In genomic region chrX:12917105-12917504, GRCm38 (mm10) we compare ENCODE assay signal across 8 mouse cellular contexts.
DNase-seq lines count a peak whose midpoint lies in the region; ATAC-seq and TF ChIP-seq lines count a peak whose summit lies in the region.

No protein-coding gene starts in this region.

- H3K4me2 ChIP-seq in embryonic facial prominence, embryonic 12.5 days (replicated peaks), result peak overlapping the region; percentile 34
- H3K4me2 ChIP-seq in limb, embryonic 12.5 days, result peak overlapping the region; percentile 41
- H3K4me2 ChIP-seq in midbrain, postnatal 0 days (ENCODE audit: low read depth, low read length, poor library complexity, severe bottlenecking), result peak overlapping the region; percentile 15; the same call in 1 of the 2 replicates

- no peak overlapping the region for H3K4me3 ChIP-seq in embryonic facial prominence, embryonic 12.5 days
- H3K4me3 ChIP-seq in hindbrain, embryonic 10.5 days, result peak overlapping the region; percentile 32
- peak overlapping the region; percentile 11; the same call in 1 of the 2 replicates for H3K4me3 ChIP-seq in limb, embryonic 12.5 days (replicated peaks)
- no peak overlapping the region for H3K4me3 ChIP-seq in midbrain, postnatal 0 days (ENCODE audit: low read depth, low read length)
- H3K4me3 ChIP-seq in left cerebral cortex, adult 2 months, result no peak overlapping the region; the same call in 1 of the 2 replicates

- no peaks in the 10 kb centered on the region for H3K36me3 ChIP-seq in embryonic facial prominence, embryonic 12.5 days
- no peaks in the 10 kb centered on the region for H3K36me3 ChIP-seq in hindbrain, embryonic 10.5 days
- no peaks in the 10 kb centered on the region for H3K36me3 ChIP-seq in limb, embryonic 12.5 days
- no peaks in the 10 kb centered on the region for H3K36me3 ChIP-seq in midbrain, postnatal 0 days (ENCODE audit: insufficient read depth, low read length)

- intact Hi-C loops in left cerebral cortex, adult 2 months (cut with DNase I), result no loop called here

- 24% methylated on average over 13 of the region's 13 CpGs for WGBS in embryonic facial prominence, embryonic 12.5 days
- 29% methylated on average over 13 of the region's 13 CpGs for WGBS in hindbrain, embryonic 10.5 days
- WGBS in limb, embryonic 12.5 days, result 24% methylated on average over 13 of the region's 13 CpGs
- 29% methylated on average over 13 of the region's 13 CpGs for WGBS in midbrain, postnatal 0 days

- no peak overlapping the region for H3K27ac ChIP-seq in embryonic facial prominence, embryonic 12.5 days
- H3K27ac ChIP-seq in hindbrain, embryonic 10.5 days, result no peak overlapping the region
- no peak overlapping the region for H3K27ac ChIP-seq in limb, embryonic 12.5 days
- no peak overlapping the region for H3K27ac ChIP-seq in midbrain, postnatal 0 days (ENCODE audit: low read depth, low read length)
- H3K27ac ChIP-seq in left cerebral cortex, adult 2 months, result no peak overlapping the region

- peak; percentile 10 to 11 for DNase-seq in cerebellum, adult 18-20 months
- DNase-seq in cerebellum, adult 11 months, result no peak
- DNase-seq in hindbrain, embryonic 10.5 days (ENCODE audit: low spot score), result peak; percentile 18
- peak; percentile 21 for DNase-seq in midbrain, postnatal 0 days (ENCODE audit: low spot score)
- DNase-seq in left cerebral cortex, adult 2 months (ENCODE audit: extremely low spot score in 1 of 2, low spot score in 2 of 2), result no peak

- no peak overlapping the region for H3K9ac ChIP-seq in embryonic facial prominence, embryonic 12.5 days
- no peak overlapping the region for H3K9ac ChIP-seq in limb, embryonic 12.5 days (replicated peaks)
- H3K9ac ChIP-seq in midbrain, postnatal 0 days (replicated peaks; ENCODE audit: low read length, poor library complexity, severe bottlenecking), result no peak overlapping the region

- 0 out of 2 replicates have a peak, but pooled peaks cover 7% of the 10 kb centered on the region for H3K27me3 ChIP-seq in embryonic facial prominence, embryonic 12.5 days
- H3K27me3 ChIP-seq in hindbrain, embryonic 10.5 days (ENCODE audit: insufficient read depth, poor library complexity, severe bottlenecking), result peaks cover 14% of the 10 kb centered on the region; the same call in 1 of the 2 replicates
- H3K27me3 ChIP-seq in limb, embryonic 12.5 days, result peaks cover 13% of the 10 kb centered on the region
- no peaks in the 10 kb centered on the region for H3K27me3 ChIP-seq in midbrain, postnatal 0 days (ENCODE audit: insufficient read depth, low read length)

- 0 out of 2 replicates have a peak, but pooled peaks have one; percentile 52 for ATAC-seq in embryonic facial prominence, embryonic 12.5 days (ENCODE audit: insufficient number of reproducible peaks, insufficient read depth, low FRiP score, low TSS enrichment)
- no peak for ATAC-seq in limb, embryonic 12.5 days (ENCODE audit: insufficient number of reproducible peaks, insufficient read depth, low FRiP score, low TSS enrichment, low read depth)
- ATAC-seq in midbrain, postnatal 0 days (ENCODE audit: low FRiP score), result peak; percentile 49; the same call in 1 of the 2 replicates
- ATAC-seq in inflammation-experienced regulatory T-cells, adult 6 months, result no peak

- H3K9me3 ChIP-seq in embryonic facial prominence, embryonic 12.5 days, result no peaks in the 10 kb centered on the region
- H3K9me3 ChIP-seq in hindbrain, embryonic 10.5 days, result no peaks in the 10 kb centered on the region
- H3K9me3 ChIP-seq in limb, embryonic 12.5 days, result no peaks in the 10 kb centered on the region
- no peaks in the 10 kb centered on the region for H3K9me3 ChIP-seq in midbrain, postnatal 0 days (ENCODE audit: low read length)

- no peaks in the 10 kb centered on the region for H3K4me1 ChIP-seq in embryonic facial prominence, embryonic 12.5 days
- peaks cover 7% of the 10 kb centered on the region; the same call in 1 of the 2 replicates for H3K4me1 ChIP-seq in hindbrain, embryonic 10.5 days (replicated peaks)
- no peaks in the 10 kb centered on the region for H3K4me1 ChIP-seq in limb, embryonic 12.5 days (replicated peaks)
- H3K4me1 ChIP-seq in midbrain, postnatal 0 days (ENCODE audit: insufficient read depth, low read length), result no peaks in the 10 kb centered on the region

- TF ChIP-seq CTCF in midbrain, postnatal 0 days (IDR thresholded peaks at IDR 0.05), result peak; percentile 34
- TF ChIP-seq CTCF in left cerebral cortex, adult 2 months (IDR thresholded peaks at IDR 0.05), result no peak; the same call in 1 of the 2 replicates

Comparison
In these comparisons a context has a peak if more than half of its experiments do, and no peak if none do; other contexts are left out.
1. DNase-seq: peak in cerebellum, adult 18-20 months (2 of 2), hindbrain, embryonic 10.5 days (single experiment) and midbrain, postnatal 0 days (single experiment); none in cerebellum, adult 11 months (single experiment) and left cerebral cortex, adult 2 months (0 of 2).
2. ATAC-seq: peak in embryonic facial prominence, embryonic 12.5 days (single experiment) and midbrain, postnatal 0 days (single experiment); none in limb, embryonic 12.5 days (single experiment) and inflammation-experienced regulatory T-cells, adult 6 months (single experiment).
3. H3K4me3 ChIP-seq: peak in hindbrain, embryonic 10.5 days (single experiment) and limb, embryonic 12.5 days (single experiment); none in embryonic facial prominence, embryonic 12.5 days (single experiment), midbrain, postnatal 0 days (single experiment) and left cerebral cortex, adult 2 months (single experiment).
4. Peak in every context shown above with its lines, with median percentiles within 50 percentile points of each other: H3K4me2 ChIP-seq.